Mouse (Mus musculus): ENCODE results near the gene Gm5089.

GRCm38 (mm10) chr14:122450496-122451382 is at the start of gene Gm5089:
- TF ChIP-seq TAL1 (IDR thresholded peaks at IDR 0.05; ENCODE audit: low read length): no peak
- no peak for TF ChIP-seq GATA1 (IDR thresholded peaks at IDR 0.05; ENCODE audit: low read length)

Data from erythroblast, embryonic 14.5 days (primary cell).